Mouse (Mus musculus) hindbrain, embryonic 10.5 days (tissue): ENCODE measurements at regions not wholly inside any gene's neighbourhood (a gene's known extent, or its start where the extent isn't known, plus 50 kb on each side); places are given as distances from the start of the nearest gene placed in this dataset.

Source experiments
- DNase-seq: peaks from one replicate; pipeline ENCODE4 v3.0.0-alpha.2; 2017; ENCODE audit warnings: low spot score
- H3K27ac ChIP-seq: fragments of 300-500 bp; sonication (generic); 2 replicates; pipeline ENCODE4 v1.5.1; 2016; ENCODE audit warnings: mild to moderate bottlenecking, moderate library complexity
- H3K27me3 ChIP-seq: fragments of 300-500 bp; sonication (generic); 2 replicates; pipeline ENCODE4 v1.6.1; 2016; ENCODE audit warnings: mild to moderate bottlenecking; ENCODE audit not compliant: poor library complexity, insufficient read depth, severe bottlenecking
- H3K36me3 ChIP-seq: fragments of 300-500 bp; sonication (generic); 2 replicates; pipeline ENCODE4 v1.6.1; 2016; ENCODE audit warnings: mild to moderate bottlenecking, moderate library complexity
- H3K4me1 ChIP-seq: fragments of 300-500 bp; sonication (generic); replicated peaks from 2 replicates; pipeline ENCODE4 v1.6.1; 2016; ENCODE audit warnings: mild to moderate bottlenecking
- H3K4me3 ChIP-seq: fragments of 300-500 bp; sonication (generic); 2 replicates; pipeline ENCODE4 v1.5.1; 2016; ENCODE audit warnings: mild to moderate bottlenecking, moderate library complexity
- H3K9me3 ChIP-seq: fragments of 300-500 bp; sonication (generic); 2 replicates; pipeline ENCODE4 v1.6.1; 2016; ENCODE audit warnings: mild to moderate bottlenecking, moderate library complexity
- WGBS: fragments of 180-500 bp; shearing (Covaris S2); methylation state at CpG from one replicate; pipeline ENCODE4 v1.1.7; 2016; 5-methylcytosine and 5-hydroxymethylcytosine counted together

DNA sequence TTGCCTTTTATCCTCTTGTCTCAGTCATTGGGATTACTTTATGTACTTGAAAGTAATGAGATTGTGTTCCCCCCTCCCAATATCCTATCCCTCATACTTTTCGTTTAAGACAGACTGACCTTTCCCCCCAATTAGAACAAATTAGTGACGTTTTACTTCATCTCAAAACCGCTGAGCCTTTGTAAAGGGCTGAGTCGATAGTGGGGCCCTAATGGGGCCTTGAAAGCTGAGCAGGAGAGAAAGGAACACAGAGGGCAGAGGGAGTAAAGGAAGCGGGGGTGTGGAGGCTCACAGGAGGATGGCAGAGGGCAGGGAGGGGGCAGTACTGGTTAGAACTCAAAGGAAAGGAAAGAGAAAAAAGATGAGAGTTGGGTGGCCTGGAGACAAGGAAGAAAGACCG lies 58.9 kb upstream of the Gm15294 start:
- peaks cover 52% of the 10 kb centered on the region for H3K27me3 ChIP-seq
- no peaks in the 10 kb centered on the region for H3K36me3 ChIP-seq
- no peak overlapping the region for H3K4me3 ChIP-seq
- no peak overlapping the region for H3K27ac ChIP-seq
- peaks cover 6% of the 10 kb centered on the region for H3K4me1 ChIP-seq
- no peaks in the 10 kb centered on the region for H3K9me3 ChIP-seq
- 32% methylated on average over 6 of the region's 6 CpGs for WGBS
- DNase-seq = no peak
